Mouse (Mus musculus): ENCODE measurements at regions not wholly inside any gene's neighbourhood (a gene's known extent, or its start where the extent isn't known, plus 50 kb on each side); places are given as distances from the start of the nearest gene placed in this dataset.

DNA sequence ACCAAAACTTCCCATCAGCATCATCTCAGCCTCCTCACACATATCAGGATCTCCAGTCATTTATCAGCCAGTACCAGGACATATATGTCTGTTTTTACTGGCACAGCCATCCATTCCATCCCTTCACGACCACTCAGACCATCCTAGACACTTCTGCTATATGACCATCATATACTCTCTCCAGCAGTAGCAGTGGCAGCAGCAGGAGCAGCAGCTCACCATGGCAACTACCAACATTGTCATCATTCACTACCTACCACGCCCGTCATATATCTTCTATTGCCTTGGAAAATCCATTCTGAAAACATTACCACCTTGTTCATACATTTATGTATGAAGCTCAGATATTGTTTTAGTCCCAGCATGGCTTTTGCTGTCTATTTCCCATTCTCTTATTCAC lies 276.1 kb upstream of the Gm21798 start:
- no peaks in the 10 kb centered on the region for H3K4me1 ChIP-seq (ENCODE audit: control insufficient read depth, insufficient read depth, low read length)
- peak overlapping the region; percentile 21; the same call in 1 of the 2 replicates for H3K27ac ChIP-seq (ENCODE audit: insufficient read depth, low read depth, low read length)
- H3K4me3 ChIP-seq (ENCODE audit: insufficient read depth, low read depth, low read length), result no peak overlapping the region
- TF ChIP-seq POLR2A (IDR thresholded peaks at IDR 0.05; ENCODE audit: insufficient read depth, low read depth, low read length), result no peak
- TF ChIP-seq CTCF (IDR thresholded peaks at IDR 0.05; ENCODE audit: insufficient read depth, low read depth, low read length), result no peak
- 94% methylated on average over 3 of the region's 3 CpGs for WGBS

DNA sequence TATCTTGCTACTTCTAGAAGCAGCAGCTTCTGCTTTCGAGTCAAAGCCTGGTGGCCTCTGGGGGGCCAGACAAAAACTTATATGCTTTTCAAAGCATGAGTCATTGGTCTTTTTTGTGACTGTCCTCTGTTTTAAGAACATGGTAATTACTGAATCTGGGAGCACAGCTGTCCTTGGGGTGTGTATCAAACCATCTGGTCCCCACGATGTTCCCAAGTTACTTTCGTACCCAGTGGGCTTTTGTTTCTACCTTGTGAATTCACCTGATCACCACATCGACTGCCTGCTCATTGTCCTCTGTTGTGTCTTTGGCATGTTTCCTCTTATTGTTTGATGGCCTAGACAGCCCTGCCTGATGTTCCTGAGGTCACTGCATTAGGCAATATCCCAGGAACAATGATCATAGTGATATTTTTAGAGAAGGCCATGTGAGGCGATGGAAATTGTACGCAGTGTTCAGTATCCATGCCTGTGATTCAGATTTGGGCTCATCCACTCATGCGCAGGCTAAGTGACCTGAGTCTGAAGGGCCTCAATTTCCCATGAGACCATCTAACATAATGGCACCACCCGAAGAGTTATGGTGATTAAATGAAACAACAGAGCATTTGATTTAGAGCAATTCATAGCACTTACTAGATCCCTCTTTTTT lies 275.1 kb upstream of the Gm21798 start:
- no peaks in the 10 kb centered on the region for H3K4me1 ChIP-seq (ENCODE audit: control insufficient read depth, insufficient read depth, low read length)
- no peak overlapping the region for H3K4me3 ChIP-seq (ENCODE audit: insufficient read depth, low read depth, low read length)
- WGBS, result 57% methylated on average over 8 of the region's 8 CpGs
- TF ChIP-seq CTCF (IDR thresholded peaks at IDR 0.05; ENCODE audit: insufficient read depth, low read depth, low read length), result no peak
- no peak for TF ChIP-seq POLR2A (IDR thresholded peaks at IDR 0.05; ENCODE audit: insufficient read depth, low read depth, low read length)
- peak overlapping the region; percentile 33; the same call in 1 of the 2 replicates for H3K27ac ChIP-seq (ENCODE audit: insufficient read depth, low read depth, low read length)

DNA sequence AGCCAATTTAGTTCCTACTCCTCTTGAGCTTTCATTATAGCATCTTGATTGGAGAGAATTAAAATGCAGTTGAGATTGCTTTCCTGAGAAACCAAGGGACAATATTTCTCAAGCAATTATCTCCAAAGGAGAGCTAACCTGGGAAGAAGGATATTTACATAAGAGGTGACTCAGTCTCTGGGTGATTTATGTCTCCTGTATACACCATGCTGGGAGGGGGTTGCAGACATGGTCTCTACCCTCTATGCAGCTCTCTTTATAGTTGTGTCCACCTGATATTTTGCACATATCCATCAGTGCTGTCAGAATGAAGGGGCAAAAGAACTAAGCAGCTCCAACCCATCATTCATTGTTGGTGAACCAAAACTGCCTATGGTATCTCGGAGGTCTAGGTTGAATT lies 274.6 kb upstream of the Gm21798 start:
- Histone ChIP-seq H3K4me3 (ENCODE audit: insufficient read depth, low read depth, low read length) (no peak overlapping the region), H3K4me1 (ENCODE audit: control insufficient read depth, insufficient read depth, low read length) (no peaks in the 10 kb centered on the region), H3K27ac (ENCODE audit: insufficient read depth, low read depth, low read length) (no peak overlapping the region)
- TF ChIP-seq POLR2A (IDR thresholded peaks at IDR 0.05; ENCODE audit: insufficient read depth, low read depth, low read length) (no peak), CTCF (IDR thresholded peaks at IDR 0.05; ENCODE audit: insufficient read depth, low read depth, low read length) (no peak)
- 95% methylated on average over 1 of the region's 1 CpGs for WGBS

GRCm38 (mm10) chr15:64546035-64546434 lies 271.5 kb upstream of the Gm21798 start:
- H3K4me3 ChIP-seq (ENCODE audit: insufficient read depth, low read depth, low read length), result no peak overlapping the region
- no peak overlapping the region for H3K27ac ChIP-seq (ENCODE audit: insufficient read depth, low read depth, low read length)
- no peaks in the 10 kb centered on the region for H3K4me1 ChIP-seq (ENCODE audit: control insufficient read depth, insufficient read depth, low read length)
- TF ChIP-seq CTCF (IDR thresholded peaks at IDR 0.05; ENCODE audit: insufficient read depth, low read depth, low read length) (no peak), POLR2A (IDR thresholded peaks at IDR 0.05; ENCODE audit: insufficient read depth, low read depth, low read length) (no peak)

DNA sequence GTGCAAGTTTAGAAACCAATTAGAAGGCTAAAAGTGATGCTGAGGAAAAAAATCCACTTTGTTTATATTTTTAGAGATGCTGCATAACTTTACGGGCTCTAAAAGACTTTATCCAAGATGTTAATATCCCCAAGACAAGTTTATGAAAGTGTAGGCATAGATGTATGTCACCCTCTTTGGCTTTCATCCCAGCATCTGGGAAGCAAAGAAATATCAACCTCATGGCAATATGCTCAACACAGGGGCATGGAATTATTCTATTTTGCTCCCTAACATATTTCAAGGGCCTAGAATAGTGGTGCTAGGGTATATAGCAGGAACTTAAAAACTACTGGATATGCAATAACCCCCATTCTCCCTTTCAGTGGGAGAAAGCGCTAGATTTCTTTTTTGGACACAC lies 260.0 kb upstream of the Gm21798 start:
- Histone ChIP-seq H3K27ac (ENCODE audit: insufficient read depth, low read depth, low read length) (no peak overlapping the region), H3K4me3 (ENCODE audit: insufficient read depth, low read depth, low read length) (no peak overlapping the region), H3K4me1 (ENCODE audit: control insufficient read depth, insufficient read depth, low read length) (peaks cover 2% of the 10 kb centered on the region; the same call in 1 of the 2 replicates)
- TF ChIP-seq POLR2A (IDR thresholded peaks at IDR 0.05; ENCODE audit: insufficient read depth, low read depth, low read length), result no peak
- TF ChIP-seq CTCF (IDR thresholded peaks at IDR 0.05; ENCODE audit: insufficient read depth, low read depth, low read length), result no peak
- 66% methylated on average over 2 of the region's 2 CpGs for WGBS

DNA sequence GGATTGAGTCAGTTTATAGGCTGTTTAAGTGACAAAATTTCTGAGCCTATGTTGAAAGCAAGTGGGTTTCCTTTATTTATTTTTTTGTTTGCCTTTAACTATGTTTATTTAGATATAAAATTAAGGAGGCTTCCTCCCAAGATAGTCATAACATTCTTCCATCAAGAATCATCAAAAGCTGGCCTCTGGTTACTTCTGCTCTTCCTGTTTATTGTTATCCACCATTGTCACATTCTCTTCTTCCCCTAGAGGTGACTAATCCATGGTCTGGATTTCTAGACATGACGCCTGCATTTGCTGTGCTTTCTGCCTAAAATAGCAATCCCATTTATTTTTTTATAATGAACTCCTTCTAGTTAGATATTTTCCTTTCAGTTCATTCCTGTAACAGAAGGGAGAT lies 259.3 kb upstream of the Gm21798 start:
- no peak for TF ChIP-seq CTCF (IDR thresholded peaks at IDR 0.05; ENCODE audit: insufficient read depth, low read depth, low read length)
- no peak for TF ChIP-seq POLR2A (IDR thresholded peaks at IDR 0.05; ENCODE audit: insufficient read depth, low read depth, low read length)
- Histone ChIP-seq H3K27ac (ENCODE audit: insufficient read depth, low read depth, low read length) (no peak overlapping the region), H3K4me3 (ENCODE audit: insufficient read depth, low read depth, low read length) (no peak overlapping the region), H3K4me1 (ENCODE audit: control insufficient read depth, insufficient read depth, low read length) (peaks cover 2% of the 10 kb centered on the region; the same call in 1 of the 2 replicates)
- 64% methylated on average over 1 of the region's 1 CpGs for WGBS

DNA sequence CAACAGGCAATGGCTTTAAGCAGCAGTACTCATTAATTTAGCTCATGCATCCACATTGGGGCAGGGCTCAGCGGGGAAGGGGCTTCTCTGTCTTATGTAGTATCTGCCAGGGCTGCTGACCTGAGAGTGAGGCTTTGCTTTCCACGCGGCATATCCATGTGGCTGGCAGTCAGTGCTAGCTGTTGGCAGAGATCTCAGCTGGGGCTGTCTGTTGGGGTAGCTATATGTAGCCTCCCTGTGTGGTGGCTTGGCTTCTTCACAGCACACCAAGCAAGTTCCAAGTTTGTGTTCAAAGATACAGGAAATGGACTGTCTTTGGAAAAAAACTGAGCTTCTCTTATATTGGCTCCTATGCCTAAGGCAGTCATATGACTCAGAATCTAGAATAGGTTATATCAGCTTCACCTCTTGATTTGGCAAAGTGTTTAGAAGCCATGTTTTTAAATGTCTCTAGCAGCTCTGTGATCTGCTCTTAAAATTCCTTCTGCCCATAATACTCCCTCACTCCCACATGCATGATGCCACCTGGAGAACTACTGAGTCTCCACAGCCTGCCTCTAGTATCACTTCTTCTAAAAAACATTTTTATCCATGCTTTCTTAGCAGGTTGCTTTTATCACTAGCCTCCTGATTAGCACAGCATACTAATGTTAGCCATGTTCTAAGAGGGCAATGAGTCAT lies 254.9 kb upstream of the Gm21798 start:
- no peak overlapping the region for H3K27ac ChIP-seq (ENCODE audit: insufficient read depth, low read depth, low read length)
- H3K4me3 ChIP-seq (ENCODE audit: insufficient read depth, low read depth, low read length), result no peak overlapping the region
- H3K4me1 ChIP-seq (ENCODE audit: control insufficient read depth, insufficient read depth, low read length), result peaks cover 2% of the 10 kb centered on the region; the same call in 1 of the 2 replicates
- TF ChIP-seq POLR2A (IDR thresholded peaks at IDR 0.05; ENCODE audit: insufficient read depth, low read depth, low read length) (no peak), CTCF (IDR thresholded peaks at IDR 0.05; ENCODE audit: insufficient read depth, low read depth, low read length) (no peak)
- WGBS, result 68% methylated on average over 3 of the region's 3 CpGs

GRCm38 (mm10) chr15:64564703-64565102 lies 252.8 kb upstream of the Gm21798 start:
- H3K27ac ChIP-seq (ENCODE audit: insufficient read depth, low read depth, low read length), result no peak overlapping the region
- peaks cover 2% of the 10 kb centered on the region; the same call in 1 of the 2 replicates for H3K4me1 ChIP-seq (ENCODE audit: control insufficient read depth, insufficient read depth, low read length)
- TF ChIP-seq POLR2A (IDR thresholded peaks at IDR 0.05; ENCODE audit: insufficient read depth, low read depth, low read length), result no peak
- no peak for TF ChIP-seq CTCF (IDR thresholded peaks at IDR 0.05; ENCODE audit: insufficient read depth, low read depth, low read length)
- H3K4me3 ChIP-seq (ENCODE audit: insufficient read depth, low read depth, low read length), result no peak overlapping the region
- WGBS, result 95% methylated on average over 3 of the region's 3 CpGs

- no peak for TF ChIP-seq POLR2A (IDR thresholded peaks at IDR 0.05; ENCODE audit: insufficient read depth, low read depth, low read length)
- no peak for TF ChIP-seq CTCF (IDR thresholded peaks at IDR 0.05; ENCODE audit: insufficient read depth, low read depth, low read length)
- Histone ChIP-seq H3K27ac (ENCODE audit: insufficient read depth, low read depth, low read length) (no peak overlapping the region), H3K4me1 (ENCODE audit: control insufficient read depth, insufficient read depth, low read length) (peaks cover 5% of the 10 kb centered on the region), H3K4me3 (ENCODE audit: insufficient read depth, low read depth, low read length) (no peak overlapping the region)
- WGBS, result 89% methylated on average over 1 of the region's 1 CpGs
These were observed 240.5 kb upstream of the Gm21798 start for GRCm38 (mm10) chr15:64576891-64577535.
